Mouse (Mus musculus): ENCODE results near the gene Kdsr. TPM values are rescaled to one million over a fixed set of nuclear protein-coding genes. Genes with fewer than 3 reads are reported as not detected.
"Not testable (repeated sequence)": the region's sequence is repeated elsewhere in the genome, so short reads cannot be mapped to it uniquely, and the experiment has no call there.

Kdsr gene
- total RNA-seq, 1 experiment from 2014 or later: 52.3 TPM

DNA sequence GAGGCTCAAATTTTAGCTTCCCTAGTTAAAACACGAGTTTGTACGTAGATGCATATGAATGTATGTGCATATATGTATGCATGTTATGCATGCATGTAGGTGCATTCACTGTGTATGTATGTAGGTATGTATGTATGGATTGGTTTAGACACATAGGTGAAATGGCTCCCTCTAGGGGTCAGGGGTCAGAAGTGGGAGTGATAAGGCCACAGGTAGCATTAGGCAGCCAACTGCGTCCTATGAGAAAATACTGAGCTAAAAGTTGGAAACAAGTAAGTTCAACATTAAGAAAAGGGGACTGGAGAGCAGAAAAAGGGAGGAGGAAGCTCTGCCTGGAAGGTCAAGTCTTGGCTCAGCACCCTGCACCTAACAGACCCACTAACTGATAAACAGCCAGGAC is 21.4 kb downstream of the Kdsr start:
- no peak for DNase-seq

DNA sequence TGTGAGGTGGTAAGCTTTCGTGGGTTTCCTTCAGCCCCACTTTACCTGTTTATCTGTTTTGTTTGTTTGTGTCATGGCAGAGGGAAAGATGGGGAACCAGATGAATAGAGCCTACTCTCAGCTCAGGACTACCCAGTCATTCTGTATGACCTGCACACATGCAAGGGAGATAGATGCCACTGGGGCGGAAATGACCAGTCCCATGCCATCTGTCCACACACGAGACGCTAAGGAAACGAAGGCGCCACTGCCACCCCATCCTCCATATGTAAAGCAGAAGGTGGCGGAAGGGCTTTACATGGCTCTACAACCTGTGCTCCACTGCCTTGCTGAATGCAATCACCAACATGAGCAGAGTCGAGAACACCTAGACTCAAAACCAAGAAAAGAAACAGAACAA is 23.3 kb downstream of the Kdsr start:
- no peak for DNase-seq

DNA sequence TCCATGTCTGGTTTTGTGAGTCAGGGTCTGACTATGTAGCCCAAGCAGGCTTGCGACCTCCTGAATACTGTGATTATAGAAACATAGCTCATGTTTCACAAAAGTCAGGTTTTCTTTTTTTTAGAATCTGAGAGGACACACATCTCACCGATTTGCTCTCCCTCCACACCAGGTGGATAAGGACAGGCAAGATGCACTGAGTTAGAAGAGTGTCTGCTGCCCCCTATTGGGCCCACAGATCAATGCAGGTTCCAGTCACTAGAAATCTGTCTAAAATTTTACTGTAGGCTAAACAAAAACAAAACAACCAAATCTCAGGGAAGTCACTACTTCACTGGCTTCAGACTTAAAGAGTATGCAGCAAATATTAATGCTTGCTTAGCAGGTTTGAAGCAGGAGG is 23.9 kb downstream of the Kdsr start:
- peak; percentile 16 for DNase-seq

DNA sequence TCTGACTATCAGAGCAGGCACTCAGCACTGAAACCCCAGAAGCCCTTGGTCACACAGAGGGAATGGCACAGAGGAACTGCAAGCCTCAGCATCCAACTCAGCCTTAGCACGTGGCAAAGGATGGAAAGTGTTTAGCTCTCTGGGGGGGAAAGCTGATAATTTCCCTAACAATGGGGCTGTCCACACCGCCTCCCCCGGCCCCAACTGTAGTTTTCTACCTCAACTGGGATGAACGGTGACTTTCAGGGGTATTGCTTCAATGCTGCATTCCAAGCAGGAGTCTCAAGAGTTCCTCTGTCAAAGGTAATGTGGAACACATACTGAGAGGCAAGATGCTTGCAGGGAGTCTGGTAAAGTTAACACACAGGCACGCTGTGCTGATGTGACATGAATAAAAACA is 37.5 kb downstream of the Kdsr start:
- DNase-seq: no peak

DNA sequence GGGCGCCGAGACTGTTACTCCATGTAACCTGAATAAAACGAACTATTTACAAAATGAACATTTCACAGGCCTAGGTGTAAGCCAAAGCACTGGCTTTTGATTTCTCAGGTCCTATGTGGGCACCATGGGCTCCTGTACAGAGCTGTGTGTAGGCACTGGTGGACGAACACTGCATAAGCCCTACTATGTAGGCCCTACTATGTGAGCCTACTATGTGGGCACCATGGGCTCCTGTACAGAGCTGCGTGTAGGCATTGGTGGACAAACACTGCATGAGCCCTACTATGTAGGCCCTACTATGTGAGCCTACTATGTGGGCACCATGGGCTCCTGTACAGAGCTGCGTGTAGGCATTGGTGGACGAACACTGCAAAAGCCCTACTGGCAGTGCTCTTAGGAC is 41.8 kb downstream of the Kdsr start:
- not testable (repeated sequence) for DNase-seq

DNA sequence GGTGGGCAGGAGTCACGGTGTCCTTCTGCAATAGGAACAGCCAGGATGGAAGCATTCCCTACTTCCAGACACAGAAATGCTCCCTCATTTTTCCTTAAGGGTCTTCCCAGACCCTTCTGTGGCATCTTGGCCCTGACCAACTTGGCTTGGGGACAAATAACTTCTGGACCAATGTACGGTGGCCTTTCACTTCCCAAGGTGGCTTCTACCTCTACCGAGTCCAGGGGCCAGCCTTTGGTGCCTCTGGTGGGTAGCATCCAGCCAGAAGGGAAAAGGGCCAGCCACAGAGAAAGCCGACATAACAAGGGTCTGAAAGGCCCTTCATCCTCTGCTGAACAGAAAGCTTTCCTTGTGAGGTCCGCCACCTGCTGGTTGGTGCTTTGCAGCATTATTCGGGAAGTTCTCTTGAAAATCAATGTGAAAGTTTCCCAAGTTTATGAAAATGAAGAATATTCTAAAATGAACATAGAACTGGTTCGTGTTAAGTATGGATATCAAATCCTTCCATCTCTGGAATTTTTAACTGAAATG is 42.4 kb downstream of the Kdsr start:
- DNase-seq: peak; percentile 72

DNA sequence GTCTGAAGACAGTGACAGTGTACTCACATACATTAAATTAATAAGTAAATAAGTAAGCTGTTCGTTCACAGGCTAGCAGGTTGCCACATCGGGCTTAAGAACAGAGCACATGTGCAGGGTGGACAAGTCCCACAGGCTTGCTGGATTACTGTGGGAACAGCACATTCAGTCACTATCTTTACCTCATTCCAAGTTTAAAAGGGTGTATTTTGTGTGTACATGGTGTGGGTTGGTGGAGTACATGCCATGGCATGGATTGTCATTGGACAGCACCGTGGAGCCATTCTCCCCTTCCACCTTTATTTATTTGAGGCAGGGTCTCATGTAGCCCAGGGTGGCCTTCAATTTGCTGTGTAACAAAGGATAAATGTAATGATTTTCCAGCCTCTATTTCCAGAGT is 43.4 kb downstream of the Kdsr start:
- no peak for DNase-seq

DNA sequence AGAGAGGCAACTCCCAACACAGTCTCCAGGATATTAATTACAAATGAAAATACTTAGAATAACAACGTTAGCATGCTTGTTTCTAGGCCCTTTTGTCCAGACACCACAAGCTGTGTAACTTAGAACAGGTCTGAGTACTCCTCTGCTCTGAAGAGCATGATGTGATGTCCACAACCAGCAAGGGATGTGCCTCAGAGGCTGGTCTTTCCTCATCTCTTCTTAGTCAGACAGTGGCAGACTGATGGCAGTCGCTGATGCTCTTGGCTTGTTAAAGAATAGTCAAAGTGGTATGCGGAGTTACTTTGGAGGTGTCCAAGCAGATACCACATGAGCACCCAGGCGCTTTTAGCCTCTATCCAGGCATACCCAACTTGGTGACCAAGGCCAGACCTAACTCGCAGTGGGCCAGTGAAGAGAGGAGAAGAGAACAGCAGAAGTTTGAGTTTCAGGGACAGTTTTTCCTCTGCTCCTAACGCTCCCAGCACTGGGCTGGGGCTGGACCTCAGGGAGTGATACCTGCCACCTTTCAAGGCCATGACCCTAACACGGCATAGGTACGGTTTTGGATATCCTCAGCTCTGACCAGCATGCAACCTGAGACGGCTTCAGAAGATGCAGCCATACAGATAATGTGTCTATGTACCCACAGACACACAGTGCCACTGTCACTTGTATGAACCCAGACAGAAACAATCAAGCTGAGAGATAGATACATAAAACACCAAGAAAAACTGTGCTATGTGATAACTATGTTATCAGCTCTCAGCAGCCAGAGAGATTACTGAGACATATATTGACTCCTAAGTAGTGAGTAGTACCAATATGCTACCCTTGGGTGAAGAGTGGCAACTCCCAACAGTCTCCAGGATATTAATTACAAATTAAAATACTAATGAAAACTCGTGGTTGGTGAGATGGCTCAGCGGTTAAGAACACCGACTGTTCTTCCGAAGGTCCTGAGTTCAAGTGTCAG is 44.1 kb downstream of the Kdsr start:
- no peak for DNase-seq

DNA sequence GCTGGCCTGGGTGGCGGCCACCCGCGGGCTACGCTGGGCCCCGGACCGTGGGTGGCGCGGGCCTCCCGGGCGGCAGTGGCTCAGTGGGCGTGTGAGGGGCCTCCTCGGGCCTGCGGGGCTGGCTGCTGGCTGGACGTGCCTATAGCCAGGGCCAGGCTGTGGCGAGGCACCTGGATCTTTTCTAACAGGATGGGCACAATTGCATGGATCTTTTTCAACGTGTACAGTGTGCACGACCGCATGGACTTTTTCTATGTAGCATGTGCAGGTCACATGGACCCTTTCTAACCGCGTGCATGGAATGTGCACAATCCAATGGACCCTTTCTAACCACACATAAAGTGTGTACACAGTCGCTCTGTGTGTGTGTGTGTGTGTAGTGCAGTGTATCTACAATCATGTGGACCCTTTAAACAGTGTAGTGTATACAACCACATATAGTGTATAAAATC is 45.0 kb downstream of the Kdsr start:
- DNase-seq: no peak

DNA sequence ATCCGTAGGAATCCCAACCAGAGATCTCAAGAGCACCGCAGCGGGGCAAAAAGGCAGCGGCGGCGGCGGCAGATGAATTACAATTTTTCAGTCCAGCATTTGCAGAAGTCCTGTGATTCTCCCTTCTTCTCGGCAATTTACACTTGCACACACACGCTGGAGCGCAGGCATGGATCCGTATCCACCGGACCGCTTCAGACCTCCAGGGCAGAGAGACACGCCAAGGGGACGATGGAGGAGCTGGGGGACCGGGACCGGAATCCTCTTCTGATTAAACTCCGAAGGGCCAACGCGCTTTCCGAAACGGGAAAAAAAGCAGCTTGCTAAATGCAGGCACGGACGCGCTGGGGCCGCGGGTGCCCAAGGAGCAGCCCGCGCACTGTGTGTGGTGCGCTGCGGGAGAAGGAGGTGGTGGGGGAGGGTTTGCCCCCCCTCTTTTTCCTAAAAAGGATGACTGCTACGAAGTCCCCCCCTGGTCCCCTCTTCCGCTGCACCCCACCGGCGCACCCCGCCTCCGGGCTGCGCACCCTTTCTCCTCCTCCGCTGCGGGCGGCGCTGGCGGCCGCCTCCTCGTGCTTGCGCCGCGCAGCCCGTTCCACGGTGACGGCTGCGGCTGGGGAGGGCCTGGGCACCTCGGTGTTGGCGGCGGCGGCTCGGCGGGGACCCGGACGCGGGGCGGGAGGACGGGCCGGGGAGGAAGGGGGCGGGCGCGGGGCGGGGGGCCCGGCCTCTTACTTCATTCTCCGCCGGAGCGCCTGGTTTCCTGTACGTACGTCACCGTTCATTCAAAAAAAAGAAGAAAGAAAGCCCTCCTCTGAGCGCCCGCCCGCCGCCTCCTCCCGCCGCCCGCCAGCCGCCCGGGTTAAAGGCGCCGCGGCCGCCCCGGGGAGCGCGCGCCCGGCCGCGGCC is 45.7 kb downstream of the Kdsr start, which contains the start of gene Bcl2:
Bcl2 (minus strand) TSS at position 654 of the 909 bp plus-strand sequence.
- DNase-seq: peak; percentile 77

DNA sequence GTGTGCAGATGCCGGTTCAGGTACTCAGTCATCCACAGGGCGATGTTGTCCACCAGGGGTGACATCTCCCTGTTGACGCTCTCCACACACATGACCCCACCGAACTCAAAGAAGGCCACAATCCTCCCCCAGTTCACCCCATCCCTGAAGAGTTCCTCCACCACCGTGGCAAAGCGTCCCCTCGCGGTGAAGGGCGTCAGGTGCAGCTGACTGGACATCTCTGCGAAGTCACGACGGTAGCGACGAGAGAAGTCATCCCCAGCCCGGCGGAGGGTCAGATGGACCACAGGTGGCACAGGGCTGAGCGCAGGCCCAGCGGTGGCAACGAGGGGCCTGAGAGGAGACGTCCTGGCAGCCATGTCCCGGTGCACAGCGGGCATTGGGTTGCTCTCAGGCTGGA is 47.2 kb downstream of the Kdsr start:
- peak; percentile 52 for DNase-seq

DNA sequence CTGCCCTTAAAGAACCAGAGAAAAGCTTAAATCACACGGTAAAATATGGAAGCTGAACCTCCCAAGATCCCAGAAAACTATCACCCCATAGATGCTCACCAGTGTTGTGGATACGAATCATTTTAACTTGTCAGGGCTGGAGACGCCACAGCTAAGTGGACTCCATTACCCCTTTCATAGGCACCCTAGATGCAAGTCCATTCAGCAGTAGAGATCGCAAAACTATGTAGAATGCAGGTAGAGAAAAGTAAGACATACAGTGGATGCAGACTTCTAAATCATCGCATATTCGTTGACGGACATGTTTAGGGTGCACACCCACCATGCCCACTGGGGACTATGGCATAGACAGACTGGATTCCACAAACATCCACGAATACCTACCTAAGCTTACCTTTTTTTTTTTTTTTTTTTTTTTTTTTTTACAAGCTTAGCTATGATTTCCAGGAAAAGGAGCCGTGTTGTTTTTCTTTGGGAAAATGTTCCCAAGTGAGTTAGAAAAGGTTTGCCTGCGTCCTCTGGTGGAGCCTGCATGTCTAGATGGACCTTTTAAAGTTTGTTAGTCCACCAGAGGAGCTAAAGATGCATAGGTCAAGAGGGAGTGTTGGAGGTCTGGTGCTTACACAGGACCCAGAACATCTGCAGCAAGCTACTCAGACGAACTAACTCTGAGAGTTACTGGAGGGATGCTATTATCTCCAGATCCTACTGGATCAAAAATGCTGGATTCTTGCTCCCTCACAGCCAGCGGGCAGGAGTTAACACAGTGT is 48.0 kb downstream of the Kdsr start:
- DNase-seq: no peak

DNA sequence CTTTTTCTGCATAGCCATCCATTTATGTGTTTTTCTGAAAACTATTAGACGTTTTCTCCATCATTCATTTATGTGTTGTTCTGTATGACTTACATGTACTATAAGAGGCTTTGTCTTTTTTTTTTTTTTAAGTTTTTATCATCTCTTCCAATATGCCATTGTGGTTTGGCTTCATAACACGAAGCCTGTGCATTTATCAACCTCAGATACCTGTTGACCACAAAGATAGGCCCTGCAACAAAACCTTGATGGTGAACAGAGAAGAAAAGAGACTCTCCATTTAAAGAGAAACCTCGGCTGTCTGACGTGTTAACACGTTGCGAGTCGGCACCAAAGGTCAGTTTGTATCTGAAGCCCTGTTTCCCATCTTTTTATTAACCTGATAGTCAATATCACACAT is 49.3 kb downstream of the Kdsr start:
- DNase-seq: no peak

DNA sequence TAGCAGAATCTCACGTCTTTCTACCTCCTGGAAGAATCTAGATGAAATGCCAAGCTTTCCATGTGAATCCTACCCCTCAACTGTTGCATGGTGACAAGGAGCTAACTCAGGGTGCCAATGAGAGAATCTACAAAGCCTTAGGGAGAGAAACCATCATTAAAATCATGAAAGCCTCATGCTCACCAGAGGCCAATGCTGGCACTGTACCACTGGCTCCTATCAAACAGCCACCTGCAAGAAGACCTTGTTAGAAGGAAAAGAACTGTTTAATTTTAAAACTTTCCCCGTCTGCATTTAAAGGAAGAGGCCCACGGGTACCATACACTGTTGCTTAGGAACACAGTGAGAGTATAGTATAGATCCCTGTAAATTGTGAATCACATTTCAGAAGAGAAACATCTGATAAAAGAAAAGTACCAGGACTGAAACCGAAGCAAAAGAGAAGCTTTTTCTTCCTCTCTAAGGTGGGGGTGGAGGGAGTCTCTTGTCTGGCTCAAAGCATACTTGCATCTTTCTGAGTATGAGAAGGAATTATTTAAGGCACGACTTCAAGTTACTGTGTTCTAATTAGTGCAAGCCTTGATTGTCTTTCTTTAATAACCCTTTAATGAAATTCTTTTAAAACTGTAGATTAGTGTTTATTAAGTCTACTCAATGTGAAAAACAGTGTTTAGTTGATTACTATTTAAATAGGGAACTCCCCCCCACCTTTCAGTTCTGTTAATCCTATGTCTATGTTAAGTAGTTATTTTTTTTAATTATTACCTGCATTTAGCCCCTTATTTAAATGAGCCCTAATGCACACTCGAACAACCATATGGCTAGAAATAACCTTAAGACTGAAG is 52.3 kb downstream of the Kdsr start:
- no peak for DNase-seq

DNA sequence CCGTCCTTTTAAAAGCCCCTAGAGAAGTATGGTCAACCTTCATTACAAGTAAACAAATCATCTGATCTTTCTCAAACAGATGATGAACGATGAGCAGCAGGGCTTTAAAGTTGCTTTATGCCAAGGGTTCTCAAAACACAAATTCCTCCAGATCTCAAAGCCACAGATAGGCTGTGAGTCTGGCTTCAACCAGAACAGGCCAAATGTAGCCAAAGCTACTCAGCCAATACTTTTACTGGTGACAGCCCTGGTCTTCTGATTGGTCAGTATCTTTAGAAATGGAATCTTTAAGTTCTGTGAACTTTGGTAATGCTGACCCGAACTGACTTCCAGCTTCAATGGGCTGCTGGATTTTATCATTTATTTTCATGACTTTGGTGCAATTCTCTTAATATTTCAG is 56.3 kb downstream of the Kdsr start:
- no peak for DNase-seq

DNA sequence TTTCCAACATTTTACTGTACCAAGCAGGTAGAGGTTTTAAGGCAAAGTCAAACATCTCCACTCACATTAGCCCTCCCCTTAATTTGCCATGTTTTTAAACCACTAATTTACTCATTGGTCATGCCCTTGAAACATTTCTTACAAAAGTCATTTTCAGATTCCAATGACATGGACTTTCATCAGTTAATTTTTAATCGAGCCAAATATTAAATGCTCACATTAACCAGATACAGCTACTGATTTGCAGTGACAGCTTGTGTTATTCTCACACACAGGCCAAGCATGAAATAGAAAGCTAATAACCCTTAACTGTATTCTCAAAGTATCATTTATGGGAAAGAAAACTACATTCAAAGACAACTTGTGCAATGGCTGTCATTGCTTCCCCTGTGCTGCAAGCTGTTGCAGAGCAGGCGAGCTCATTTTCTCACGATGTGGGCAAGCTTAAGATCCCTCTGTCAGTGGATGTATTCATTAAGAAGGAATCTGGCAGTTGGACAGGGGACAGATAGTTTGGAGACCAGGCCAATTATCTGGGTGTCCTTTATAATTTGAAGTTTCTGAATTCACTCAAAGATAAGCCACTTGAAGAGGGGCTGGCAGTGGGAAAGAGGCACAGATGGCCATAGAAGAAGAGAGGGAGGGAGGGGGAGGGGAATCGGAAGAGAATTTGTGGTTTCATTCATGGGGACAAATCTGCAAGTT is 56.9 kb downstream of the Kdsr start:
- DNase-seq: no peak

DNA sequence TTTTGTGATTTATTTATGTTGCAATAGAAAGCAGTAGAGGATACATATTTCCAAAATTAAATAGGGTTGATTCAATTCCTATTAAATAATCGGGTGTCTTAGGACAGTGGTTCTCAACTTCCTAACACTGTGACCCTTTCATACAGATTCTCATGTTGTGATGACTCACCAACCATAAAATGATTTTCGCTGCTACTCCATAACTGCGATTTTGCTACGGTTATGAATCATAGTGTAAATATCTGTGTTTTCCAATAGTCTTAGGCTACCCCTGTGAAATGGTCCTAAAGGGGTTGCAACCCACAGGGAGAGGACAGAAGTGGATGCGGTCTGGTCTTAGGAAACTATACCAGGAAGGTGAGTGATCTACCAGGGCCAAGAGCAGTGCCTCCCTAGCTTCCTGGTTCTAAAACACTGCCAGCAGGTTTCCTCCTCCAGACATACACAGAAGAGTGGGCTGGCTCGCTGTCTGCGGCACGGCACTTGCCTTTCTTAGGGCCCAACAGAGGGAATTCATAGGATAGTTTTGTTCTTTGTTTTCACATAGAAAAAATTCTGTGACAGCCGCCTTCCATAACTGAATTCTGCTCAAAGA is 58.9 kb downstream of the Kdsr start:
- no peak for DNase-seq

DNA sequence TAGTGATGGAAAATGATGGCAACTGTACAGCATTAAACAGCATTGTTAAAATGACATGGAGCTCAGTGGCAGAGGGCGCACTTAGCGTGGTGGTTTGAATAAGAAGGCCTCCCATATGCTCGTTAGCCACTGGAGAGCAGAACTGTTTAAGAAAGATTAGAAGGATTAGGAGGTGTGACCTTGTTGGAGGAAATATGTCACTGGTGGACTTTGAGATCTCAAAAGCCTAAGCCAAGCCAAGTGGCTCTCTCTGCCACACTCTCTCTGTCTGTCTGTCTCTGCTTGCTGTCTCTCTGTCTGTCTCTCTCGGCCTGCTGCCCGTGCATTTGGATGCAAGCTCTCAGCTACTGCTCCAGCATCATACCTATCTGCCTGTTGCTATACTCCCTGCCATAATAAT is 63.1 kb downstream of the Kdsr start:
- DNase-seq: no peak

DNA sequence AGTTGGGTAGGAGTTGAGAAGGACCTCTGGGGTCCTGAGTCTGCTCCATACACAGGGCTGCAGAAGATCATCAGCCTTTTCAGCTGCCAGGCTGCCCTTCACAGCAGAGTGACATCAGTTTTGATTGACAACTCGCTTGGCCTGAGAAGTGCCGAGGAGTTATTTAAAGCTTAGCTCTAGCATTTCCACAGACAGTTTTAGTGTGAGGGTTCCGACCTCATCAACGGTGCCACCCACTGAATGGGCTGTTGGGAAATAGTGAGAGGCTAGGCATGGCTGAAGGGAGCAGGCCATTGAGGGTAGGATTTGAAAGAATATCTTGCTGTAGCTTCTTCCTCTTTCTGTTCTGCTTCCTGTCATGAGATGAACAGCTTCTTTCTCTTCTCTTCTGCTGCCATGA is 63.9 kb downstream of the Kdsr start:
- no peak for DNase-seq

DNA sequence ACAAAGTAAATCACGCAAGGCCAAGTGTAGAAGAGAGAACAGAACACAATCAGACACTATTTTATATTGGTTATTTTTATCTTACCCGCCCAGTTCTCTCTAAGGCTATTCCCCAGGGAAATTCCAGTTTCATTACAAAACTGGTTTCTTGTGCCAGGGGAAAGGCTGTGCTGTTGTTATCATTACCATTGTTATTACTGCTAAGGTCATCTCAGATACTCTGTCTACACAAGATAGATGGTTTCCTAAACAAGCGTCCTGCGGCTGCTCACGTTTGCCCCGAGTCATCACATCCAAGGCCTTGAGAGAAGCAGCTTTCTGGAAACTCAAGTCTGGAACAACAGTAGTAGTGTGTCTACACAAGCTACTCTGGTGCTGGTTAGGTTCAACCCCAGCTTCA is 65.2 kb downstream of the Kdsr start:
- no peak for DNase-seq
